Mouse (Mus musculus) thymus, adult 2 months (tissue): ENCODE measurements at regions not wholly inside any gene's neighbourhood (a gene's known extent, or its start where the extent isn't known, plus 50 kb on each side); places are given as distances from the start of the nearest gene placed in this dataset.

Experiments used
- DNase-seq: peaks from one replicate; pipeline ENCODE4 v3.0.0; 2021
- H3K27ac ChIP-seq: fragments of 200-500 bp; 2 replicates; pipeline ENCODE4 v1.5.1; 2012; ENCODE audit warnings: low read length, control low read depth; ENCODE audit not compliant: control insufficient read depth, insufficient read depth
- H3K27me3 ChIP-seq: fragments of 200-500 bp; 2 replicates; pipeline ENCODE4 v1.6.1; 2012; ENCODE audit warnings: mild to moderate bottlenecking, low read length, moderate library complexity, mixed read lengths; ENCODE audit not compliant: control insufficient read depth, insufficient read depth
- H3K36me3 ChIP-seq: fragments of 200-500 bp; 2 replicates; pipeline ENCODE4 v1.6.1; 2012; ENCODE audit warnings: mild to moderate bottlenecking, low read length, moderate library complexity; ENCODE audit not compliant: control insufficient read depth, insufficient read depth
- H3K4me1 ChIP-seq: fragments of 200-500 bp; replicated peaks from 2 replicates; pipeline ENCODE4 v1.6.1; 2012; ENCODE audit warnings: low read length; ENCODE audit not compliant: control insufficient read depth, insufficient read depth
- H3K4me3 ChIP-seq: fragments of 200-500 bp; 2 replicates; pipeline ENCODE4 v1.5.1; 2012; ENCODE audit warnings: mild to moderate bottlenecking, low read length, control low read depth, moderate library complexity; ENCODE audit not compliant: control insufficient read depth, insufficient read depth
- CTCF ChIP-seq: fragments of 200-500 bp; IDR thresholded peaks from 2 replicates; pipeline ENCODE4 v1.5.1; 2012; ENCODE audit warnings: mild to moderate bottlenecking, control low read depth, low read length, moderate library complexity, borderline replicate concordance; ENCODE audit not compliant: control insufficient read depth, poor library complexity, insufficient read depth; ENCODE audit errors: extremely low read depth
- POLR2A ChIP-seq: fragments of 200-500 bp; IDR thresholded peaks from 2 replicates; pipeline ENCODE4 v1.6.1; 2012; ENCODE audit warnings: mild to moderate bottlenecking, low read length, control low read depth, moderate library complexity; ENCODE audit not compliant: control insufficient read depth, poor library complexity, insufficient read depth; ENCODE audit errors: extremely low read depth
- WGBS: fragments of 180-500 bp; shearing (Covaris S2); methylation state at CpG from one replicate; pipeline ENCODE4 v1.1.7; 2018; 5-methylcytosine and 5-hydroxymethylcytosine counted together

- no peak overlapping the region for H3K27ac ChIP-seq
- 93% methylated on average over 3 of the region's 3 CpGs for WGBS
Measured at GRCm38 (mm10) chr13:60507611-60508010, 94.1 kb upstream of the Dapk1 start.

GRCm38 (mm10) chr13:60508054-60508453, 93.7 kb upstream of the Dapk1 start:
- 90% methylated on average over 4 of the region's 4 CpGs for WGBS
- no peaks in the 10 kb centered on the region for H3K4me1 ChIP-seq
- no peaks in the 10 kb centered on the region; the same call in 1 of the 2 replicates for H3K27me3 ChIP-seq
- H3K27ac ChIP-seq, result no peak overlapping the region
- TF ChIP-seq POLR2A (no peak), CTCF (no peak)
- no peaks in the 10 kb centered on the region for H3K36me3 ChIP-seq
- no peak for DNase-seq
- no peak overlapping the region for H3K4me3 ChIP-seq

More at GRCm38 (mm10) chr13:60507611-60508010, 94.1 kb upstream of the Dapk1 start:
- no peaks in the 10 kb centered on the region; the same call in 1 of the 2 replicates for H3K27me3 ChIP-seq
- no peaks in the 10 kb centered on the region for H3K4me1 ChIP-seq
- no peaks in the 10 kb centered on the region for H3K36me3 ChIP-seq
- DNase-seq, result no peak
- TF ChIP-seq POLR2A, result no peak
- H3K4me3 ChIP-seq, result no peak overlapping the region

GRCm38 (mm10) chr13:60508856-60509255, 92.9 kb upstream of the Dapk1 start:
- H3K4me3 ChIP-seq, result no peak overlapping the region
- no peak for TF ChIP-seq POLR2A
- TF ChIP-seq CTCF, result no peak
- no peak for DNase-seq
- no peak overlapping the region for H3K27ac ChIP-seq
- H3K4me1 ChIP-seq, result no peaks in the 10 kb centered on the region
- WGBS, result 89% methylated on average over 5 of the region's 5 CpGs
- H3K27me3 ChIP-seq, result no peaks in the 10 kb centered on the region
- H3K36me3 ChIP-seq, result no peaks in the 10 kb centered on the region

GRCm38 (mm10) chr13:60511101-60511500, 90.6 kb upstream of the Dapk1 start:
- Histone ChIP-seq H3K27ac (no peak overlapping the region), H3K27me3 (no peaks in the 10 kb centered on the region), H3K4me1 (no peaks in the 10 kb centered on the region), H3K36me3 (no peaks in the 10 kb centered on the region), H3K4me3 (no peak overlapping the region)
- no peak for TF ChIP-seq POLR2A
- 93% methylated on average over 7 of the region's 7 CpGs for WGBS
- no peak for DNase-seq

- no peak for TF ChIP-seq POLR2A
- TF ChIP-seq CTCF, result no peak
- Histone ChIP-seq H3K4me1 (no peaks in the 10 kb centered on the region), H3K27ac (no peak overlapping the region), H3K27me3 (no peaks in the 10 kb centered on the region), H3K36me3 (no peaks in the 10 kb centered on the region), H3K4me3 (no peak overlapping the region)
- WGBS, result 87% methylated on average over 8 of the region's 8 CpGs
- DNase-seq, result no peak
Measured at GRCm38 (mm10) chr13:60511628-60512027, 90.1 kb upstream of the Dapk1 start.

- H3K4me3 ChIP-seq, result no peak overlapping the region
- no peaks in the 10 kb centered on the region for H3K27me3 ChIP-seq
- H3K27ac ChIP-seq, result no peak overlapping the region
- TF ChIP-seq POLR2A (no peak), CTCF (no peak)
- no peak for DNase-seq
- H3K36me3 ChIP-seq, result no peaks in the 10 kb centered on the region
- no peaks in the 10 kb centered on the region for H3K4me1 ChIP-seq
- WGBS, result 92% methylated on average over 7 of the region's 7 CpGs
Measured at GRCm38 (mm10) chr13:60513756-60514155, 88.0 kb upstream of the Dapk1 start.

- H3K27ac ChIP-seq, result no peak overlapping the region
- H3K4me3 ChIP-seq, result no peak overlapping the region
- H3K27me3 ChIP-seq, result no peaks in the 10 kb centered on the region
- WGBS, result 97% methylated on average over 9 of the region's 9 CpGs
- no peaks in the 10 kb centered on the region for H3K36me3 ChIP-seq
- TF ChIP-seq POLR2A, result no peak
- no peak for TF ChIP-seq CTCF
- no peak for DNase-seq
- no peaks in the 10 kb centered on the region for H3K4me1 ChIP-seq
Measured at GRCm38 (mm10) chr13:60514806-60515205, 86.9 kb upstream of the Dapk1 start.

GRCm38 (mm10) chr13:60518010-60518409, 83.7 kb upstream of the Dapk1 start:
- no peaks in the 10 kb centered on the region for H3K36me3 ChIP-seq
- H3K4me3 ChIP-seq, result no peak overlapping the region
- H3K27ac ChIP-seq, result no peak overlapping the region
- no peaks in the 10 kb centered on the region for H3K27me3 ChIP-seq
- DNase-seq, result no peak
- TF ChIP-seq POLR2A (no peak), CTCF (no peak)
- H3K4me1 ChIP-seq, result no peaks in the 10 kb centered on the region
- WGBS, result 92% methylated on average over 2 of the region's 2 CpGs
